Mouse (Mus musculus): ENCODE data around the gene Tent4a. TPM values are rescaled to one million over a fixed set of nuclear protein-coding genes. Genes with fewer than 3 reads are reported as not detected.

Tent4a gene
- total and polyA plus RNA-seq, 3 experiments = 3.6 to 8.8 (median 5.7) TPM

- Histone ChIP-seq H3K27ac (ENCODE audit: insufficient read depth, low read depth) (no peak overlapping the region), H3K79me2 (replicated peaks; ENCODE audit: control insufficient read depth, extremely low read depth, insufficient read depth, poor library complexity, severe bottlenecking) (no peaks in the 10 kb centered on the region), H3K36me3 (replicated peaks in 1 of 2; ENCODE audit: control insufficient read depth in 1 of 2, insufficient read depth in 1 of 2, low read length in 1 of 2) (no peaks in the 10 kb centered on the region), H3K4me3 (replicated peaks in 1 of 3; ENCODE audit: low read depth in 2 of 3, low read length in 2 of 3, poor library complexity in 1 of 3) (no peak overlapping the region), H3K9ac (ENCODE audit: insufficient read depth, low read depth) (no peak overlapping the region), H3K9me3 (replicated peaks; ENCODE audit: low read length) (peaks cover 9% of the 10 kb centered on the region), H3K4me1 (ENCODE audit: control insufficient read depth in 1 of 2, insufficient read depth in 2 of 2) (peaks cover 0 to 7% of the 10 kb centered on the region in 2 experiments; a peak in 2 of 4 replicates), H3K4me2 (ENCODE audit: insufficient read depth, low read depth, poor library complexity, severe bottlenecking) (no peak overlapping the region), H3K27me3 (replicated peaks) (no peaks in the 10 kb centered on the region)
- TF ChIP-seq TCF12 (IDR thresholded peaks at IDR 0.05; ENCODE audit: low read depth, low read length) (no peak), HCFC1 (IDR thresholded peaks at IDR 0.05; ENCODE audit: low read depth, low read length) (no peak), CHD1 (IDR thresholded peaks at IDR 0.05; ENCODE audit: low read depth, low read length) (no peak), SMC3 (IDR thresholded peaks at IDR 0.05; ENCODE audit: low read depth, low read length) (no peak), ELF1 (IDR thresholded peaks at IDR 0.05; ENCODE audit: low read depth, low read length) (no peak), EP300 (IDR thresholded peaks at IDR 0.05; ENCODE audit: low read length) (no peak), MEF2A (IDR thresholded peaks at IDR 0.05; ENCODE audit: borderline replicate concordance, low read depth, low read length) (no peak), POLR2A (IDR thresholded peaks at IDR 0.05; ENCODE audit: low read depth, low read length) (no peak), GABPA (IDR thresholded peaks at IDR 0.05; ENCODE audit: insufficient replicate concordance, low read depth, low read length) (no peak), BHLHE40 (IDR thresholded peaks at IDR 0.05; ENCODE audit: low read depth, low read length) (no peak), USF1 (IDR thresholded peaks at IDR 0.05; ENCODE audit: low read depth, low read length) (no peak), NRF1 (IDR thresholded peaks at IDR 0.05; ENCODE audit: low read depth, low read length) (no peak), ZMIZ1 (IDR thresholded peaks at IDR 0.05; ENCODE audit: low read depth, low read length) (no peak), JUN (IDR thresholded peaks at IDR 0.05; ENCODE audit: insufficient read depth, low read depth, low read length) (no peak), MAZ (IDR thresholded peaks at IDR 0.05; ENCODE audit: low read depth, low read length) (no peak), ZNF384 (IDR thresholded peaks at IDR 0.05; ENCODE audit: low read depth, low read length) (no peak)
- in situ Hi-C loops (cut with MboI; ENCODE audit: low pct_ligation_motif_present, low pct_unique_long_range_greater_than_20kb, low sequenced_read_pairs) (loop anchor here (10.0 kb wide), 2 partner anchors 74 to 874 kb away; partner anchors contain the start of genes Fastkd3 and Mtrr), dilution Hi-C loops (cut with MboI; ENCODE audit: extremely low pct_ligation_motif_present, extremely low pct_unique_long_range_greater_than_20kb, low sequenced_read_pairs) (no loop called here)
- DNase-seq (ENCODE audit: extremely low read depth) = no peak
Observed at GRCm38 (mm10) chr13:69458891-69459290, 75.5 kb downstream of the Tent4a start.

DNA sequence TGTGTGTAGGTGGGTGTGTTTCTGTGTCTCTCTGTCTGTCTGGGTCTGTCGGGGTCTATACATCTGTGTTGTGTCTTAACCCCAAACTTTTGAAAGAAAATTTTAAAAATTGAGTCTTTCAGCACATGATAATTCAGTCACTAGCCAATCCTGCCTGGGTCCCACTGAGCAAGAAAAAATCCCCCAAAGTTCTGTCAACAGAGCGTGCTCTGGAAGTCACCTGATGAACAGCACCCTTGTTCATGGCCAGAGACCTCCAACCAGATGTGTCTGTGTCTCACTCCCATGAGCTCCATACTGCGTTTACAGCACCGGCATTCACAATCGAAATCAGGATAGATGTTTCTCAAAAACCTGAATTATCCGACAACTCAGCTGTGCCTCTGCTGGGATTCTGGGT lies 76.0 kb downstream of the Tent4a start:
- dilution Hi-C loops (cut with MboI; ENCODE audit: extremely low pct_ligation_motif_present, extremely low pct_unique_long_range_greater_than_20kb, low sequenced_read_pairs) (no loop called here), in situ Hi-C loops (cut with MboI; ENCODE audit: low pct_ligation_motif_present, low pct_unique_long_range_greater_than_20kb, low sequenced_read_pairs) (loop anchor here (10.0 kb wide), 2 partner anchors 74 to 874 kb away; partner anchors contain the start of genes Fastkd3 and Mtrr)
- DNase-seq (ENCODE audit: extremely low read depth) = no peak
- peaks cover 6% of the 10 kb centered on the region for H3K9me3 ChIP-seq (replicated peaks; ENCODE audit: low read length)
- no peak overlapping the region for H3K27ac ChIP-seq (ENCODE audit: insufficient read depth, low read depth)
- no peaks in the 10 kb centered on the region for H3K27me3 ChIP-seq (replicated peaks)
- no peaks in the 10 kb centered on the region for H3K79me2 ChIP-seq (replicated peaks; ENCODE audit: control insufficient read depth, extremely low read depth, insufficient read depth, poor library complexity, severe bottlenecking)
- H3K4me3 ChIP-seq (replicated peaks in 1 of 3; ENCODE audit: low read depth in 2 of 3, low read length in 2 of 3, poor library complexity in 1 of 3) = no peak overlapping the region
- H3K4me1 ChIP-seq (ENCODE audit: control insufficient read depth in 1 of 2, insufficient read depth in 2 of 2) = peaks cover 0 to 7% of the 10 kb centered on the region in 2 experiments; a peak in 2 of 4 replicates
- no peak overlapping the region for H3K9ac ChIP-seq (ENCODE audit: insufficient read depth, low read depth)
- no peak overlapping the region for H3K4me2 ChIP-seq (ENCODE audit: insufficient read depth, low read depth, poor library complexity, severe bottlenecking)
- H3K36me3 ChIP-seq (replicated peaks in 1 of 2; ENCODE audit: control insufficient read depth in 1 of 2, insufficient read depth in 1 of 2, low read length in 1 of 2) = no peaks in the 10 kb centered on the region
- no peak for TF ChIP-seq ZMIZ1 (IDR thresholded peaks at IDR 0.05; ENCODE audit: low read depth, low read length)
- TF ChIP-seq ZNF384 (IDR thresholded peaks at IDR 0.05; ENCODE audit: low read depth, low read length) = no peak
- TF ChIP-seq KAT2A (IDR thresholded peaks at IDR 0.05; ENCODE audit: insufficient replicate concordance, low read length) = no peak
- no peak for TF ChIP-seq ZC3H11A (IDR thresholded peaks at IDR 0.05; ENCODE audit: low read depth, low read length)
- TF ChIP-seq POLR2A (IDR thresholded peaks at IDR 0.05; ENCODE audit: low read depth, low read length) = no peak
- TF ChIP-seq CHD2 (IDR thresholded peaks at IDR 0.05; ENCODE audit: low read length) = no peak
- TF ChIP-seq USF2 (conservative IDR thresholded peaks at IDR 0.05; ENCODE audit: low read depth, low read length) = no peak
- TF ChIP-seq ETS1 (conservative IDR thresholded peaks at IDR 0.05; ENCODE audit: low read depth, low read length) = no peak

All from CH12.LX (cell line).